Mouse (Mus musculus): ENCODE measurements around the gene 1700011L22Rik. TPM values are rescaled to one million over a fixed set of nuclear protein-coding genes. Genes with fewer than 3 reads are reported as not detected.

The 1700011L22Rik gene
- polyA plus RNA-seq, 1 experiment = not detected

GRCm38 (mm10) chr8:79225586-79225985 lies 22.8 kb downstream of the 1700011L22Rik start:
- TF ChIP-seq POLR2A (IDR thresholded peaks at IDR 0.05; ENCODE audit: low read depth, low read length) (no peak), CTCF (IDR thresholded peaks at IDR 0.05; ENCODE audit: extremely low read depth, insufficient read length, insufficient replicate concordance, low read depth, low read length) (no peak)
- WGBS = 69% methylated on average over 7 of the region's 7 CpGs
- no peaks in the 10 kb centered on the region for H3K36me3 ChIP-seq (ENCODE audit: control insufficient read depth, insufficient read depth, low read length)
- no peak overlapping the region for H3K4me3 ChIP-seq (ENCODE audit: low read depth, low read length)
- no peak overlapping the region for H3K27ac ChIP-seq (ENCODE audit: insufficient read depth, low read depth, low read length)
- no peaks in the 10 kb centered on the region for H3K27me3 ChIP-seq (ENCODE audit: control insufficient read depth, insufficient read depth, low read length)
- H3K4me1 ChIP-seq (ENCODE audit: control insufficient read depth, insufficient read depth, insufficient read length, low read length) = no peaks in the 10 kb centered on the region

DNA sequence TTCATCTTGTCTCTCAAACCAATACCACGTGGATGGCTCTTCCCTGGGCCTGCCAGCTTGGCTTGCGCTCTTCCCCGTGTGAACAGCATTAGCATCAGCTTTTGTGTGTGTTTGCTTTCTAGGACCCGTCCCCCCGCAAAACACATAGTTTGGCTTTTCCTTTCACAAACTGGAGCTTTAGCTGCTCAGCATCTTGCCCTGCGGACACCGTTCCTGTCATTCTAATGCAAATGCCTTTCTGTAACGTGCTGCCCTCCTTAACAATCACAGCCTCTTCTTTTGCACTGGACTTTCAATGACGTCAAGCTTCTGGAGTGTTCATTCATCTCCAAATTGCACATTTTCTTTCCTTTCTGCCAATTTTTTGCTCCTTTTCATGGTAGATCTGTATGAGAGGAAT lies 24.0 kb downstream of the 1700011L22Rik start:
- no peaks in the 10 kb centered on the region for H3K27me3 ChIP-seq (ENCODE audit: control insufficient read depth, insufficient read depth, low read length)
- WGBS = 92% methylated on average over 9 of the region's 9 CpGs
- no peak for TF ChIP-seq CTCF (IDR thresholded peaks at IDR 0.05; ENCODE audit: extremely low read depth, insufficient read length, insufficient replicate concordance, low read depth, low read length)
- no peak for TF ChIP-seq POLR2A (IDR thresholded peaks at IDR 0.05; ENCODE audit: low read depth, low read length)
- H3K36me3 ChIP-seq (ENCODE audit: control insufficient read depth, insufficient read depth, low read length) = no peaks in the 10 kb centered on the region
- H3K27ac ChIP-seq (ENCODE audit: insufficient read depth, low read depth, low read length) = no peak overlapping the region
- H3K4me1 ChIP-seq (ENCODE audit: control insufficient read depth, insufficient read depth, insufficient read length, low read length) = no peaks in the 10 kb centered on the region
- no peak overlapping the region for H3K4me3 ChIP-seq (ENCODE audit: low read depth, low read length)

GRCm38 (mm10) chr8:79222752-79223141 lies 25.6 kb downstream of the 1700011L22Rik start:
- H3K27ac ChIP-seq (ENCODE audit: insufficient read depth, low read depth, low read length) = no peak overlapping the region
- no peaks in the 10 kb centered on the region for H3K27me3 ChIP-seq (ENCODE audit: control insufficient read depth, insufficient read depth, low read length)
- no peak for TF ChIP-seq POLR2A (IDR thresholded peaks at IDR 0.05; ENCODE audit: low read depth, low read length)
- no peak for TF ChIP-seq CTCF (IDR thresholded peaks at IDR 0.05; ENCODE audit: extremely low read depth, insufficient read length, insufficient replicate concordance, low read depth, low read length)
- H3K4me3 ChIP-seq (ENCODE audit: low read depth, low read length) = no peak overlapping the region
- H3K4me1 ChIP-seq (ENCODE audit: control insufficient read depth, insufficient read depth, insufficient read length, low read length) = no peaks in the 10 kb centered on the region
- H3K36me3 ChIP-seq (ENCODE audit: control insufficient read depth, insufficient read depth, low read length) = no peaks in the 10 kb centered on the region
- WGBS = 72% methylated on average over 5 of the region's 5 CpGs

DNA sequence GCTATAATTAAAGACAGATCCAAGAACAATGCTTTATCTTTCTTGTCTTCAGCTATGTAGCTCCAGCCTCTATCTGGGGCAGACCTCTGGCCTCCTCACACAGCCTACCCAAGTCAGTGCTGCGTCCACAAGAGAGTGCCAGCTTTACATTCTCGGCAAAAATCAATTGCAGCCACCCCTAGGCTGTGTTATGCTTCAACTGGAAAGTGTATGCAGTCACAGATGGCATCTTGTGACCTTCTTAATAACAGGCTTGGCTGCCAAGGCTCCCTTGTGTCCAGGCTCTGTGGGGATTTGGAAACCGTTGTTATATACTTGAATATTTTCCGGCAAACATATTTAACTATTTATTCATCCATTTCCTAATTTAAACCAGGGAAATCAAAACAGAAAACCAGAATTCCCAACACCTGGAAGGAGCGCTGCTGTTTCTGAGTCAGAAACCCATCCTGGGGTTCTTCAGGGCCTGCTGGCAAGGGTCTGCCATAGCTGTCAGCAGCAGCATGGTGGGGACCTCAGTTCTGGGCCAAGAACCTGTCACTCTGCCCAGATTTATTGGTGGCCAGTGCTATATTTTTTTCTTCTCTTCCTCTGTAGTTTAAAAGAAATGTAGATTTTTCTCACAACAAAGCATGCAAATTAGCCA lies 26.1 kb downstream of the 1700011L22Rik start:
- Histone ChIP-seq H3K4me1 (ENCODE audit: control insufficient read depth, insufficient read depth, insufficient read length, low read length) (no peaks in the 10 kb centered on the region), H3K27ac (ENCODE audit: insufficient read depth, low read depth, low read length) (no peak overlapping the region), H3K4me3 (ENCODE audit: low read depth, low read length) (no peak overlapping the region), H3K36me3 (ENCODE audit: control insufficient read depth, insufficient read depth, low read length) (no peaks in the 10 kb centered on the region), H3K27me3 (ENCODE audit: control insufficient read depth, insufficient read depth, low read length) (no peaks in the 10 kb centered on the region)
- 70% methylated on average over 5 of the region's 5 CpGs for WGBS
- TF ChIP-seq POLR2A (IDR thresholded peaks at IDR 0.05; ENCODE audit: low read depth, low read length) (no peak), CTCF (IDR thresholded peaks at IDR 0.05; ENCODE audit: extremely low read depth, insufficient read length, insufficient replicate concordance, low read depth, low read length) (no peak)

GRCm38 (mm10) chr8:79211630-79212029 lies 36.7 kb downstream of the 1700011L22Rik start:
- TF ChIP-seq POLR2A (IDR thresholded peaks at IDR 0.05; ENCODE audit: low read depth, low read length) (no peak), CTCF (IDR thresholded peaks at IDR 0.05; ENCODE audit: extremely low read depth, insufficient read length, insufficient replicate concordance, low read depth, low read length) (no peak)
- H3K4me3 ChIP-seq (ENCODE audit: low read depth, low read length) = no peak overlapping the region
- H3K27ac ChIP-seq (ENCODE audit: insufficient read depth, low read depth, low read length) = no peak overlapping the region
- H3K4me1 ChIP-seq (ENCODE audit: control insufficient read depth, insufficient read depth, insufficient read length, low read length) = peaks cover 10% of the 10 kb centered on the region
- 49% methylated on average over 9 of the region's 9 CpGs for WGBS
- no peaks in the 10 kb centered on the region for H3K27me3 ChIP-seq (ENCODE audit: control insufficient read depth, insufficient read depth, low read length)
- H3K36me3 ChIP-seq (ENCODE audit: control insufficient read depth, insufficient read depth, low read length) = no peaks in the 10 kb centered on the region

DNA sequence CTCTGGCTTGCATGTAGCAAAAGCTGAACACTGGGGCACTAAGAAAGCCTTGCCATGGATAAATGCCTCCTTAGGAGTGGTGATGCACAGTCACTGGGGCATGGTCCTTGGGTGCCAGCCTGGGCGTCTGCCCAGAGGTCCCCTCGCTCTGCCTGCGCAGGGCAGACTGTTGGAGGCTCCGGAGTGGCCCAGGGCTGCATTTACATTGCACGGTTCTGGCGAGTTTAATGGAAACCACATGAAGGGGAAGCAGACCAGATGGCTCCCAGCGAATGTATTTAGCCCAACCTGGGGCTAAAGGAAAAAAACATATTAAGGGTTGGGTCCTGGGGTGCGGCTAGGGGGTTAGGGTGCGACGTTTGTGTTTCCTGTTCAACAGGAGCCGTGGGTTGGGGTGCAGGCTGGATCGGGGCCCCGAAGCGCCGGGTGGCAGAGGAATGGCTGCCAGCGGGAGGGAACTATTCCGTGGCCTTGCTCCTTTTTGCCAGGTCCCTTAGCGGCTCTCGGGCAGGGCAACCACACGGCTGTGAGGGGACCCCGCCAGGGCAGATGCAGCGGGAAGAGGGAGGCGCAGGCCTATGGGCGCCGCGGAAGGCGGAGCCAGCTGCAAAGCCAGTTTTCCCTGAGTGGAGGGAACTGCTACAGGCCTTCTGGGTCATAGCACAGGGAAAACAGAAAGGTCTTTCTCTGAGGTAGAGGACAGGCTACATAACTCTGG lies 38.6 kb downstream of the 1700011L22Rik start:
- peak overlapping the region; percentile 60 for H3K4me3 ChIP-seq (ENCODE audit: low read depth, low read length)
- TF ChIP-seq POLR2A (IDR thresholded peaks at IDR 0.05; ENCODE audit: low read depth, low read length) (no peak), CTCF (IDR thresholded peaks at IDR 0.05; ENCODE audit: extremely low read depth, insufficient read length, insufficient replicate concordance, low read depth, low read length) (no peak)
- H3K36me3 ChIP-seq (ENCODE audit: control insufficient read depth, insufficient read depth, low read length) = no peaks in the 10 kb centered on the region
- H3K27me3 ChIP-seq (ENCODE audit: control insufficient read depth, insufficient read depth, low read length) = no peaks in the 10 kb centered on the region
- 6% methylated on average over 27 of the region's 27 CpGs for WGBS
- H3K27ac ChIP-seq (ENCODE audit: insufficient read depth, low read depth, low read length) = no peak overlapping the region
- peaks cover 10% of the 10 kb centered on the region for H3K4me1 ChIP-seq (ENCODE audit: control insufficient read depth, insufficient read depth, insufficient read length, low read length)

All from small intestine, adult 2 months (tissue).